Mouse (Mus musculus) kidney, postnatal 10 days (tissue): ENCODE data around the gene Orc3.
"Not testable (repeated sequence)": the region's sequence is repeated elsewhere in the genome, so short reads cannot be mapped to it uniquely, and the experiment has no call there.

Experiments used
- DNase-seq: peaks from one replicate; pipeline ENCODE4 v3.0.0; 2021; ENCODE audit warnings: mixed read lengths

Gene Orc3

GRCm38 (mm10) chr4:34581990-34582389, 32.8 kb downstream of the Orc3 start:
- DNase-seq: no peak

GRCm38 (mm10) chr4:34581489-34581888, 33.3 kb downstream of the Orc3 start:
- not testable (repeated sequence) for DNase-seq

- no peak for DNase-seq
These were observed 35.5 kb downstream of the Orc3 start for GRCm38 (mm10) chr4:34579215-34579614.

DNA sequence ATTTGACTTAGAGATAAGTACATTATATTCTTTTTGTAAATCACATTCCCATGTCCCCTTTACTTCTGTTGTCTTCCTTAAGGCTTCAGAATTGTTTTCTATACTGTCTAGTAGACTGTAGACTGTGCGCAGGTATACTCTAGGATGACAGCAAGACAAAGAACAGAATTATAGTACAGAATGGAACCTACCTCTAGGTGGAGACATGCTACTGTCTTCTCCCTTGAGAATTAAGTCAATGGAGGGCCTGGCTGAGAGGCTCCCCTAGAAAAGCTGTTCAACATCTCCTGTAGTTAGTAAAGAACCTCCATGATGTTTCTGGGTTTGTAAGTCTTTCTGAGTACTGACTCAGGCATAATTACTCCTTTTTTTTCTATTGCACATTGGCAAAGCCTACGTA, 37.7 kb downstream of the Orc3 start:
- no peak for DNase-seq

DNA sequence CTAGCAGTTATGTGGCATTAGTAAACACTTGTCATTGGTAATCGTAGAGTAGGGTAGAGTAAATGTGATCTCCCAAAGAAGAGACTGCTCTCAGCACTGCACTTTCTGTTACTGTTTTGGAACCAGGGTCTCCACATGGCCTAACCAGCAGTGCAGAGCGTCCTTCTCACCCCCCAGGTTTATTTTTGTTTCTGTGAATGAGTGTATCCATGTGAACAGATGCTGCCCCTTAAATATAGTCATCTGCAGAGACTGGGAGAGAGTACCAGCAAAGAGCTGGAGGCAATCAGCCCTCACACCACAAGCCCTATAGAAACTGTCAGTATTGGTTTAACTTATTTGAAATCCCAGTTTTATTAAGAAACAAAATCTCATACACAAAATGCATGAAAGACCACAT, 41.9 kb downstream of the Orc3 start:
- DNase-seq: no peak

DNA sequence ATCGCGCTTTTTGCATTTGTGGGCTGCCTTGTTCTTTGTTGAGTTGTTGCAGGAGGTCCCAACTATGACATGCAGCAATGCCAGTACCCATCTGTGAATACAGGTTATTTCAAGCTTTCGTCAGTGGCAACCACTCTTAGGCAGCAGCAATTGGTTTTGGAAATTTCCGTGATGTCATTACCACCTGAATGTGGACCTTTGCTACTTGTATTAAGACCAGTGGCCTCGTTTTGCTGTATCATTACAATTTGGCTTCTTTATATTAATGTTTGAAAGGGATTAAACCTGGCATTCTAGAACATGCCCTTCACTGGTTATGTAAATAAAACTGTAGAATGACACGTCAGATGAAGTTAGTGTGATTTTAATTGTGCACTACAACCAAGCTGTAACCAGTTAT, 48.5 kb downstream of the Orc3 start:
- no peak for DNase-seq

GRCm38 (mm10) chr4:34560971-34561370, 53.8 kb downstream of the Orc3 start:
- peak; percentile 56 for DNase-seq

DNA sequence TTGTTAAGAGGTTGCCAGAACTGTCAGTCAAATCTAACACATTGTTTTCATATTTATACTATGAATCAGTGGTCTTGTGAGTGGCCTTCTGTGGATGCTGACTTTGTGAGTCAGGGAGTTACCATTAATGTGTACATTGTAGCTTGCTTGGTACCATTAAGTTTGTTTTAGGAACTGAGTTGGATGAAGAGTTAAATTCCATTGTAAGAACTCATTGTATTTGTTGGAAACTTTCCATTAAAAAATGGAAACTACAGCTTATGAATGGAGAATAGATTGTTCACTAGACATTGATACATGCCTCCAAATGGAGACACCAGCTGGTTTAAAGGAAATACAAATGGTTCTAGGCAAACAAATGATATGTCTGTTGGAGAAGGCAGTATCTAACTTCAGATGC, 58.6 kb downstream of the Orc3 start:
- no peak for DNase-seq

DNA sequence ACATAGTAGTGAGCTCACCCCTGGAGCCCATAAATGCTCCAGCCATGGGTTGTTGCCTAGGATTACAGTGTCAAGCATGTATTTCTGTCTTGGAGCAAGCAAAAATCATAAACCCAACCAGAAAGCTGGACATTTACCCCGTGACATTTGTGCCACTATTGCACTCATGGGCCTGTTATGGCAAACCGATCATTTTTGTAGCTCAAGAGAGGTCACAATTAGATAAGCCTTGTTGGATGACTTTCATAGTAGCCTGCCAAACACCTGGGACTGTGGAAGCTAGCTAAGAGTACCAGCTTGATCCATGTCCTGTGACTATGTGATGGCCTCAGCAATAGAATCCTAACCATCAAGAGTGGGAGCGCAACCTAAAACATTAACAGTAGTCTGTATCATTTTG, 59.1 kb downstream of the Orc3 start:
- DNase-seq: no peak

DNA sequence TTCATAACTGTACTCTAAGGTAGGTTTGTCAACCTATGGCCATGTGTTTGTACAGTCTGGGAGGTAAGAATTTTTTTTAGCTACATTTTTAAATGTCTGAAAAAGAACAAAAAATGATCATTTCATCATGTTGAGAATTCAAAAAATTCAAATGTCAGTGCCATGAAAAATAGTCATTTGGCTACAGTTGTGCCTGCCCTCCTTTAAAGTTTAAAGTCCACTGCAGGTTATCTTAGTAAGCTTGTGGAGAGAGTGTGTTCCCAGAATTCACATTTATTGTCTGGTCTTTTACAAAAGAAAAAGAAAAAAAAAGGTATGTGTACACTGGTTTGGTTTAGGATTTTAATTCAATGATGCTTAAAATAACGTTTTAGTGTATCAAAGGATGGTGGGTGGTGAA, 60.1 kb downstream of the Orc3 start:
- no peak for DNase-seq

GRCm38 (mm10) chr4:34551966-34552365, 62.8 kb downstream of the Orc3 start:
- no peak for DNase-seq

GRCm38 (mm10) chr4:34551098-34551809, 63.5 kb downstream of the Orc3 start:
- DNase-seq: peak; percentile 77

DNA sequence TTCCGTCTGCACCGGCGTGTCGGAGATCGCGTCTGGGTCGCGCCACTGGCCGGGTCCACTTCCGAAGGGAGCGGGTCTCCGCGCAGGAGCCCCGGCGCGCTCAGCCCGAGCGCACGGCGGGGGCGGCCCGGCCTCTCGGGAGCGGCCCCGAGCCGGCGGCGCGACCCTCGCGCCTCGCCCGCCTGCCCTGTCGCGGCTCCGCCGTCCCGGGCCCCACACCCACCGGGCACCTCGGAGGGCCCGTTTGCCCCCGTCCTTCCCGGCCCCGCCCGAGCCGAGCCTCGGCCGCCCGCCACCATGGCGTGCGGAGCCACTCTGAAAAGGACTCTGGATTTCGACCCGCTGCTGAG, 64.0 kb downstream of the Orc3 start, which contains the start of gene Akirin2:
TSS of gene Akirin2 (plus strand) at position 190 of the 350 bp plus-strand sequence.
- no peak for DNase-seq

DNA sequence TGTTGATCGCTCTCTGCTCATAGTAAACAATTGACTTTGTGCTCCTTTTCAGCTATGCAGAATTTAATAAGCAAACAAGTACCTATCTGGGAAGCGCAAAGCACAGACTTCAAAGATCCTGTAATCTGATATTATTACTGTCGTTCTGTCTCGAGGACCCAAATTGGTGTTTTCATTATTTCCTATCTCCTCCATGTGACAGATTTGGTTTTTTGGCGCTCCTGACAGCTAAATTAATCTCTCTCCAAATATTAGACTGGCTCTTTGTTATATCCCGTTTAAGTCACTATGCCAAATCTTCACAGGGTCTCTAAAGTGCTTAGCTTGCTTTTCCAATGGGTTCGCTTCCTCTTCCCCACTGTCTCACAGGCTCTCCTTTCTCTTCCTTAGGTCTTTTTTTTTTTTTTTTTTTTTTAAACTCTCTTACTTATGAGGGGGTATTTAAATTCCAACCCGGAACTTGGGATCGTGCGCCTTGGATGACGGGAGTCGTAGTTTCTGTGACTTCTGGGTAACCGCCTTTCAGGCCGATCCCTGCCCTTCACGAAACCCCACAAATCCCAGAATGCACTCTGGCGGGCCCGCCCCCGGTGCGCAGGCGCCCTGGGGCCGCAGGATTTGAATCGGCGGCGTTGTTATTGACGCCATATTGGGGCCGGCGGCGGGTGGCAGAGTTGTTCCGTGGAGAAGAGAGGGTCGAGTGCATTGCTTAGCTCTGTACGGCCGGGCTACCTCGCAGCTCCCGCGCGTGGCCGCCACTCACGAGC, 64.6 kb downstream of the Orc3 start:
- peak; percentile 97 for DNase-seq

GRCm38 (mm10) chr4:34529941-34530340, 84.8 kb downstream of the Orc3 start:
- DNase-seq: no peak

DNA sequence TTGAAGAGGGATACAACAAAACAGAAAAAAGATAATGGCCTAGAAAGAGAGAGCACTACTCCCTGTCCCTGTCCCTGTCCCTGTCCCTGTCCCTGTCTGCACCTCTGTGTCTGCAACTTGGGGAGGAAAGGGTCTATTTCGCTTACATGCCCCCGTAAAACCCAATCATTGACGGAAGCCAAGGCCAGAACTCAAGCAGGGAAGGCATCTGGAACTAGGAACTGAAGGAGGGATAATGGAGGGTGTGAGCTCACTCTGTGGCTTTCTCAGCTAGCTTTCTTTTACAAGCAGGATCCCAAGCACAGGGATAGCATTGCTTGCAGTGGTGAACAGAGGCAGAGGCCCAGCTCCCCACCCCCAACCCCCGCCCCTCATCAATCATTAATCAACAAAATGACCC, 85.4 kb downstream of the Orc3 start:
- DNase-seq: no peak

- no peak for DNase-seq
These were observed 86.2 kb downstream of the Orc3 start for GRCm38 (mm10) chr4:34528430-34529100.

GRCm38 (mm10) chr4:34526771-34527170, 88.0 kb downstream of the Orc3 start:
- DNase-seq: no peak

DNA sequence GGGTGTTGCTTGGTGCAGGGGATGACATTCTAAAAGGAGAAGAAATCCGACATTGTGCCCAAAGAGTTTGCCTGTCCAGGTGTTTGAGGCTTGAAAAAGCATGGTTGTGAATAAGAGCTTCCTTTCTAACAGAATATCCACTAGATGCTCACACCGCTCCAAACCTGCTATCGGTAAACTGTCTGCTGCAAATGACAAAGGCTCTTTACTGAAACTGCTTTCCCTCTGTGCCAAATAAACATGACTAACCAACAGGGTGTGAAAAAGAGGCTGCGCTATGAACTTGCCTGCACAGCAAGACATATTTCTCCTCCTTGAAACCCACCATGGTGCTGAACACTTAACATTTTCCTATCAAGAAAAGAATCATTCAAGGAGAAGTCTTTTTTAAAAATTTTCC, 91.2 kb downstream of the Orc3 start:
- no peak for DNase-seq

DNA sequence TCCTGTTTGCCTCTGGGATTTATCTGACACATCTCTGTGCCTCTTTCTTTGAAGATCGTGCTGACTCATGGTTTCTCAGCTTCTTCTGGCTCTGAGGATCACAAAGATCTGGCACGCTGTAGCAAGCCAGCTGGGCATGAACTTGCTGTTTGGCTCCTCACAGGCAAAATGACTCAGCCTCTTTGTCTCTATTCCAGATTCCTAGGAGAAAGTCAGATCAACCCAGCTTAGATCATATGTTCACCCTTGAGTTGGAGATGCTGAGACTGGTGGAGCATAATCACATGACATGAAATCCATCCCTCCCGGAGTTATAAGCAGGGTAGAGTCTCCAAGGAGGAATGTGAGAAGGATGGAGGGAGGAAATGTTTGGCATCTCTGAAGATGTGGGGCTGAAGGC, 91.9 kb downstream of the Orc3 start:
- DNase-seq: no peak
